Mouse (Mus musculus) olfactory bulb, adult 2 months (tissue): ENCODE measurements around the gene Kifc3. TPM values are rescaled to one million over a fixed set of nuclear protein-coding genes. Genes with fewer than 3 reads are reported as not detected.

Source experiments
- H3K27ac ChIP-seq: fragments of 200-500 bp; 2 replicates; pipeline ENCODE4 v1.5.1; 2012; ENCODE audit warnings: low read depth, low read length; ENCODE audit not compliant: insufficient read depth
- H3K4me1 ChIP-seq: fragments of 200-500 bp; 2 replicates; pipeline ENCODE4 v1.6.1; 2012; ENCODE audit warnings: low read length; ENCODE audit not compliant: control insufficient read depth, insufficient read depth
- H3K4me3 ChIP-seq: fragments of 200-500 bp; 2 replicates; pipeline ENCODE4 v1.5.1; 2012; ENCODE audit warnings: mild to moderate bottlenecking, low read depth, low read length, moderate library complexity; ENCODE audit not compliant: insufficient read depth
- CTCF ChIP-seq: fragments of 200-500 bp; IDR thresholded peaks from 2 replicates; pipeline ENCODE4 v1.5.1; 2012; ENCODE audit warnings: low read depth, mild to moderate bottlenecking, low read length, moderate library complexity; ENCODE audit not compliant: insufficient read depth
- POLR2A ChIP-seq: fragments of 200-500 bp; IDR thresholded peaks from 2 replicates; pipeline ENCODE4 v1.6.1; 2012; ENCODE audit warnings: mild to moderate bottlenecking, low read depth, low read length, moderate library complexity; ENCODE audit not compliant: insufficient read depth
- WGBS: fragments of 180-500 bp; shearing (Covaris S2); methylation state at CpG from one replicate; pipeline ENCODE4 v1.1.7; 2018; 5-methylcytosine and 5-hydroxymethylcytosine counted together
- polyA plus RNA-seq: library from polyadenylated mRNA; stranded (reverse); fragments of >200 nt; gene quantifications from 2 replicates; pipeline ENCODE4 v1.2.4, GENCODE M21; 2012; ENCODE audit warnings: low replicate concordance; ENCODE audit not compliant: missing spikeins, insufficient read depth, insufficient read length

Gene Kifc3
- polyA plus RNA-seq, 1 experiment: not detected

- Histone ChIP-seq H3K4me1 (peaks cover 33% of the 10 kb centered on the region), H3K4me3 (peak overlapping the region; percentile 83), H3K27ac (peak overlapping the region; percentile 30; the same call in 1 of the 2 replicates)
- under 1% methylated on average over 6 of the region's 6 CpGs for WGBS
- TF ChIP-seq CTCF (no peak), POLR2A (no peak)
These were observed 61.0 kb downstream of the Kifc3 start for GRCm38 (mm10) chr8:95141469-95142074.

- no peak for TF ChIP-seq CTCF
- no peak for TF ChIP-seq POLR2A
- H3K4me1 ChIP-seq: peaks cover 33% of the 10 kb centered on the region
- H3K4me3 ChIP-seq: no peak overlapping the region
- WGBS: 93% methylated on average over 1 of the region's 1 CpGs
- no peak overlapping the region for H3K27ac ChIP-seq
These were observed 61.6 kb downstream of the Kifc3 start for GRCm38 (mm10) chr8:95141026-95141425.

- no peak overlapping the region for H3K4me3 ChIP-seq
- WGBS: 79% methylated on average over 5 of the region's 5 CpGs
- TF ChIP-seq POLR2A (no peak), CTCF (no peak)
- H3K27ac ChIP-seq: no peak overlapping the region
- peaks cover 33% of the 10 kb centered on the region for H3K4me1 ChIP-seq
These were observed 62.1 kb downstream of the Kifc3 start for GRCm38 (mm10) chr8:95140555-95140954.

- WGBS: 59% methylated on average over 1 of the region's 1 CpGs
- Histone ChIP-seq H3K4me3 (no peak overlapping the region), H3K27ac (no peak overlapping the region), H3K4me1 (peaks cover 33% of the 10 kb centered on the region)
- TF ChIP-seq POLR2A (no peak), CTCF (no peak)
These were observed 63.6 kb downstream of the Kifc3 start for GRCm38 (mm10) chr8:95139051-95139365.

GRCm38 (mm10) chr8:95138341-95139050 is 64.1 kb downstream of the Kifc3 start:
- TF ChIP-seq CTCF (no peak), POLR2A (no peak)
- Histone ChIP-seq H3K27ac (no peak overlapping the region), H3K4me3 (no peak overlapping the region), H3K4me1 (peaks cover 33% of the 10 kb centered on the region)
- WGBS: 46% methylated on average over 6 of the region's 6 CpGs

GRCm38 (mm10) chr8:95137641-95138098 is 64.9 kb downstream of the Kifc3 start:
- no peak overlapping the region for H3K27ac ChIP-seq
- no peak for TF ChIP-seq CTCF
- no peak for TF ChIP-seq POLR2A
- no peak overlapping the region for H3K4me3 ChIP-seq
- peaks cover 25% of the 10 kb centered on the region for H3K4me1 ChIP-seq
- 32% methylated on average over 28 of the region's 28 CpGs for WGBS

- no peak overlapping the region for H3K4me3 ChIP-seq
- 75% methylated on average over 12 of the region's 12 CpGs for WGBS
These were observed 65.4 kb downstream of the Kifc3 start for GRCm38 (mm10) chr8:95137201-95137600.

GRCm38 (mm10) chr8:95136218-95136617 is 66.4 kb downstream of the Kifc3 start:
- H3K4me1 ChIP-seq: peaks cover 21% of the 10 kb centered on the region
- TF ChIP-seq CTCF (no peak), POLR2A (no peak)
- WGBS: 88% methylated on average over 3 of the region's 3 CpGs

More at GRCm38 (mm10) chr8:95137201-95137600, 65.4 kb downstream of the Kifc3 start:
- TF ChIP-seq POLR2A: no peak
- no peak for TF ChIP-seq CTCF
- H3K27ac ChIP-seq: no peak overlapping the region
- peaks cover 23% of the 10 kb centered on the region for H3K4me1 ChIP-seq

GRCm38 (mm10) chr8:95135242-95135641 is 67.4 kb downstream of the Kifc3 start:
- H3K4me1 ChIP-seq: peaks cover 18% of the 10 kb centered on the region
- TF ChIP-seq POLR2A (no peak), CTCF (no peak)
- no peak overlapping the region for H3K4me3 ChIP-seq
- WGBS: 46% methylated on average over 3 of the region's 3 CpGs
- H3K27ac ChIP-seq: no peak overlapping the region

More at GRCm38 (mm10) chr8:95136218-95136617, 66.4 kb downstream of the Kifc3 start:
- Histone ChIP-seq H3K4me3 (no peak overlapping the region), H3K27ac (no peak overlapping the region)
